Mouse (Mus musculus) limb, embryonic 11.5 days (tissue): ENCODE results near the gene Timp1. TPM values are rescaled to one million over a fixed set of nuclear protein-coding genes. Genes with fewer than 3 reads are reported as not detected.
A peak's percentile ranks its signal among the peaks of the same experiment; 100 is the strongest.

ENCODE experiments used
- ATAC-seq: fragments of 200-750 bp; cut with Nextera tagmentation; 2 replicates; pipeline ENCODE4 v1.8.0; 2017; ENCODE audit warnings: low read depth; ENCODE audit not compliant: insufficient number of reproducible peaks, low FRiP score, low TSS enrichment
- DNase-seq: peaks from one replicate; pipeline ENCODE4 v3.0.0-alpha.2; 2015; ENCODE audit warnings: low spot score
- H3K27ac ChIP-seq: fragments of 300-500 bp; sonication (generic); replicated peaks from 2 replicates; pipeline ENCODE4 v1.5.1; 2014; ENCODE audit warnings: low read depth, mild to moderate bottlenecking, low read length
- H3K27me3 ChIP-seq: fragments of 300-500 bp; sonication (generic); 2 replicates; pipeline ENCODE4 v1.6.1; 2014; ENCODE audit warnings: mild to moderate bottlenecking, low read length, mixed read lengths; ENCODE audit not compliant: control insufficient read depth, insufficient read depth
- H3K36me3 ChIP-seq: fragments of 300-500 bp; sonication (generic); 2 replicates; pipeline ENCODE4 v1.6.1; 2014; ENCODE audit warnings: mild to moderate bottlenecking, low read length, moderate library complexity, mixed read lengths; ENCODE audit not compliant: control insufficient read depth, insufficient read depth
- H3K4me1 ChIP-seq: fragments of 300-500 bp; sonication (generic); 2 replicates; pipeline ENCODE4 v1.6.1; 2014; ENCODE audit warnings: low read length, mixed read lengths; ENCODE audit not compliant: control insufficient read depth, insufficient read depth
- H3K4me2 ChIP-seq: fragments of 300-500 bp; sonication (generic); 2 replicates; pipeline ENCODE4 v1.6.1; 2014; ENCODE audit warnings: low read depth, mild to moderate bottlenecking, moderate library complexity; ENCODE audit not compliant: severe bottlenecking
- H3K4me3 ChIP-seq: fragments of 300-500 bp; sonication (generic); 2 replicates; pipeline ENCODE4 v1.5.1; 2014; ENCODE audit warnings: low read depth, low read length
- H3K9ac ChIP-seq: fragments of 300-500 bp; sonication (generic); 2 replicates; pipeline ENCODE4 v1.6.1; 2014; ENCODE audit warnings: mild to moderate bottlenecking, low read length
- H3K9me3 ChIP-seq: fragments of 300-500 bp; sonication (generic); 2 replicates; pipeline ENCODE4 v1.6.1; 2016; ENCODE audit warnings: low read length; ENCODE audit not compliant: control insufficient read depth
- WGBS: fragments of 180-500 bp; shearing (Covaris S2); extraction: QIAGEN DNeasy Blood & Tissue Kit; methylation state at CpG from one replicate; pipeline ENCODE4 v1.1.7; 2014; 5-methylcytosine and 5-hydroxymethylcytosine counted together
- microRNA-seq: library from miRNA; unstranded; fragments of <30 nt; microRNA quantifications from one replicate; pipeline ENCODE4, GENCODE M21; 2016
- polyA plus RNA-seq: library from polyadenylated mRNA; unstranded; fragments of >200 nt; fragmentation: Nextera tagmentation; extraction: Ambion mirVana; gene quantifications from 2 replicates; pipeline ENCODE4 v1.2.1, GENCODE M21; 2014

Timp1 gene
- polyA plus RNA-seq, 1 experiment from 2014 or later = 12.9 TPM

- no peaks in the 10 kb centered on the region for H3K9me3 ChIP-seq
- H3K27me3 ChIP-seq = peaks cover 3% of the 10 kb centered on the region; the same call in 1 of the 2 replicates
- H3K4me3 ChIP-seq = peak overlapping the region; percentile 24
- H3K27ac ChIP-seq = no peak overlapping the region
- H3K4me1 ChIP-seq = no peaks in the 10 kb centered on the region
- peak overlapping the region; percentile 49 for H3K4me2 ChIP-seq
- H3K9ac ChIP-seq = no peak overlapping the region
- WGBS = 15% methylated on average over 45 of the region's 49 CpGs
- peak; percentile 31; the same call in 1 of the 2 replicates for ATAC-seq
- no peaks in the 10 kb centered on the region for H3K36me3 ChIP-seq
- DNase-seq = no peak
Observed at GRCm38 (mm10) chrX:20920249-20920843, 50.4 kb downstream of the Timp1 start.

GRCm38 (mm10) chrX:20920844-20921364, 50.9 kb downstream of the Timp1 start, which contains the start of gene Syn1:
TSS of gene Syn1 (minus strand) at chrX:20921004.
- Histone ChIP-seq H3K27ac (no peak within 1 kb of the TSS), H3K4me2 (peak within 1 kb of the TSS; percentile 49), H3K9ac (no peak within 1 kb of the TSS), H3K27me3 (peaks cover 3% of the 10 kb centered on the region; the same call in 1 of the 2 replicates), H3K4me1 (no peaks in the 10 kb centered on the region), H3K4me3 (peak within 1 kb of the TSS; percentile 24), H3K9me3 (no peaks in the 10 kb centered on the region), H3K36me3 (no peaks in the 10 kb centered on the region)
- peak; percentile 80 for DNase-seq
- ATAC-seq = peak; percentile 90
- WGBS = 17% methylated on average over 28 of the region's 44 CpGs

GRCm38 (mm10) chrX:20921366-20921765, 51.4 kb downstream of the Timp1 start:
- Histone ChIP-seq H3K27me3 (peaks cover 3% of the 10 kb centered on the region; the same call in 1 of the 2 replicates), H3K9me3 (no peaks in the 10 kb centered on the region), H3K4me2 (peak overlapping the region; percentile 49; the same call in 1 of the 2 replicates), H3K36me3 (no peaks in the 10 kb centered on the region), H3K4me3 (no peak overlapping the region), H3K9ac (no peak overlapping the region), H3K4me1 (no peaks in the 10 kb centered on the region), H3K27ac (no peak overlapping the region)
- ATAC-seq (no peak), DNase-seq (no peak)
- 38% methylated on average over 5 of the region's 5 CpGs for WGBS

- peaks cover 3% of the 10 kb centered on the region; the same call in 1 of the 2 replicates for H3K27me3 ChIP-seq
- H3K36me3 ChIP-seq = no peaks in the 10 kb centered on the region
- H3K27ac ChIP-seq = no peak overlapping the region
- no peak overlapping the region for H3K9ac ChIP-seq
- H3K4me3 ChIP-seq = no peak overlapping the region
- no peaks in the 10 kb centered on the region for H3K9me3 ChIP-seq
- no peak overlapping the region for H3K4me2 ChIP-seq
- H3K4me1 ChIP-seq = no peaks in the 10 kb centered on the region
- 73% methylated on average over 1 of the region's 1 CpGs for WGBS
- ATAC-seq = no peak
- no peak for DNase-seq
Observed at GRCm38 (mm10) chrX:20923506-20923905, 53.5 kb downstream of the Timp1 start.

Small RNAs within 50 kb of the gene (microRNA-seq; reads per million reads assigned to microRNA genes)
- gene Gm24824 (not detected), gene Mir5617 (not detected)

Other genes with a start within 250 kb of the Timp1 start
- gene Uba1, start 211.8 kb upstream of the Timp1 start, polyA plus RNA-seq = 206 and 218 TPM in 2 replicates
- gene Cdk16, start 182.2 kb upstream of the Timp1 start, polyA plus RNA-seq = 97.3 and 106 TPM in 2 replicates
- 49.6 and 51.0 TPM in 2 replicates for gene Usp11, start 166.3 kb upstream of the Timp1 start, polyA plus RNA-seq
- 69.8 and 75.0 TPM in 2 replicates for gene Araf, start 72.4 kb upstream of the Timp1 start, polyA plus RNA-seq
- gene Syn1, start 50.8 kb downstream of the Timp1 start, polyA plus RNA-seq = 0.13 and 0.16 TPM in 2 replicates
- gene Cfp, start 61.4 kb downstream of the Timp1 start, polyA plus RNA-seq = 3.1 and 3.8 TPM in 2 replicates
- 9.4 and 9.8 TPM in 2 replicates for gene Elk1, start 80.4 kb downstream of the Timp1 start, polyA plus RNA-seq
- 53.2 and 56.2 TPM in 2 replicates for gene Uxt, start 91.9 kb downstream of the Timp1 start, polyA plus RNA-seq
- 5.5 and 5.9 TPM in 2 replicates for gene Zfp182, start 192.2 kb downstream of the Timp1 start, polyA plus RNA-seq
- not detected in 2 replicates for gene Spaca5, start 198.2 kb downstream of the Timp1 start, polyA plus RNA-seq
- 1.1 and 1.6 TPM in 2 replicates for gene Zfp300, start 219.4 kb downstream of the Timp1 start, polyA plus RNA-seq
- not detected in 2 replicates for gene Ssxa1, start 245.7 kb downstream of the Timp1 start, polyA plus RNA-seq